Comparison of ENCODE assay signal across 1 mouse cellular context in the genomic region with DNA sequence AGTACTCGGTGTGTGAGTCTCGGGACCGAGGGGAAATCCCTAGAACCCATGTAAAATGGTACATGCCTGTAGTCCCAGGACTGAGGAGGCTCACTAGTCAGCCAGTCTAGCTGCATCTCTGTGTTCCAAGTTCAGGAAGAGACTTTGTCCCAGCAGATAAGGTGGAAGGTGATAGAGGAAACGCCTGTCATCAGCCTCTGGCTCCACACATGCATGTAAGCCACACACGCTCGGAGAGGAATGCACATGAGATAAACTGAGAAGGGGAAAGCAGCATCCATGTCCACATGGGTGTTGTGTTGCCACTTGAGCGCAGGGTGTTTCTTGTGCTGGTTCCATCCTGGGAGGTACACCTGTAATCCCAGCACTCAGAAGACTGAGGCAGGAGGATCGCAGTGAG.
TF ChIP-seq lines count a peak whose summit lies in the region.

No protein-coding gene starts in this region.

TF ChIP-seq in CH12.LX, 34 proteins besides CTCF, POLR2A, EP300 and RAD21 (continued from another document):
- TF ChIP-seq TCF12 (IDR thresholded peaks at IDR 0.05; ENCODE audit: low read depth, low read length): no peak
- no peak for TF ChIP-seq MEF2A (IDR thresholded peaks at IDR 0.05; ENCODE audit: borderline replicate concordance, low read depth, low read length)
- no peak for TF ChIP-seq MAFK (IDR thresholded peaks at IDR 0.05; ENCODE audit: insufficient replicate concordance, low read length)
- TF ChIP-seq MYC (IDR thresholded peaks at IDR 0.05; ENCODE audit: low read depth, low read length): no peak
- TF ChIP-seq MAZ (IDR thresholded peaks at IDR 0.05; ENCODE audit: low read depth, low read length): no peak
- TF ChIP-seq CHD2 (IDR thresholded peaks at IDR 0.05; ENCODE audit: low read length): no peak
- no peak for TF ChIP-seq USF1 (IDR thresholded peaks at IDR 0.05; ENCODE audit: low read depth, low read length)
- no peak for TF ChIP-seq TBP (conservative IDR thresholded peaks at IDR 0.05; ENCODE audit: low read depth, low read length)
